Mouse (Mus musculus) midbrain, embryonic 13.5 days (tissue): ENCODE measurements at regions not wholly inside any gene's neighbourhood (a gene's known extent, or its start where the extent isn't known, plus 50 kb on each side); places are given as distances from the start of the nearest gene placed in this dataset.
A peak's percentile ranks its signal among the peaks of the same experiment; 100 is the strongest.

Source experiments
- ATAC-seq: fragments of 200-750 bp; cut with Nextera tagmentation; 2 replicates; pipeline ENCODE4 v1.8.0; 2017; ENCODE audit warnings: mild to moderate bottlenecking, moderate TSS enrichment, moderate library complexity
- H3K27ac ChIP-seq: fragments of 300-500 bp; sonication (generic); 2 replicates; pipeline ENCODE4 v1.5.1; 2015; ENCODE audit warnings: inconsistent platforms, mild to moderate bottlenecking, moderate library complexity
- H3K27me3 ChIP-seq: fragments of 300-500 bp; sonication (generic); 2 replicates; pipeline ENCODE4 v1.6.1; 2015; ENCODE audit warnings: mild to moderate bottlenecking, inconsistent platforms
- H3K36me3 ChIP-seq: fragments of 300-500 bp; sonication (generic); 2 replicates; pipeline ENCODE4 v1.6.1; 2015; ENCODE audit warnings: mild to moderate bottlenecking, inconsistent platforms
- H3K4me1 ChIP-seq: fragments of 300-500 bp; sonication (generic); replicated peaks from 2 replicates; pipeline ENCODE4 v1.6.1; 2015; ENCODE audit warnings: inconsistent platforms
- H3K4me2 ChIP-seq: fragments of 300-500 bp; sonication (generic); replicated peaks from 2 replicates; pipeline ENCODE4 v1.6.1; 2015; ENCODE audit warnings: moderate library complexity, mild to moderate bottlenecking, inconsistent platforms
- H3K4me3 ChIP-seq: fragments of 300-500 bp; sonication (generic); replicated peaks from 2 replicates; pipeline ENCODE4 v1.5.1; 2015; ENCODE audit warnings: mild to moderate bottlenecking, inconsistent platforms
- H3K9ac ChIP-seq: fragments of 300-500 bp; sonication (generic); replicated peaks from 2 replicates; pipeline ENCODE4 v1.6.1; 2015; ENCODE audit warnings: mild to moderate bottlenecking, inconsistent platforms
- H3K9me3 ChIP-seq: fragments of 300-500 bp; sonication (generic); 2 replicates; pipeline ENCODE4 v1.6.1; 2016; ENCODE audit warnings: mild to moderate bottlenecking, inconsistent platforms
- WGBS: fragments of 180-500 bp; shearing (Covaris S2); methylation state at CpG from one replicate; pipeline ENCODE4 v1.1.7; 2015; 5-methylcytosine and 5-hydroxymethylcytosine counted together

- Histone ChIP-seq H3K9ac (no peak overlapping the region), H3K9me3 (no peaks in the 10 kb centered on the region), H3K4me3 (no peak overlapping the region), H3K27ac (no peak overlapping the region), H3K27me3 (no peaks in the 10 kb centered on the region), H3K36me3 (no peaks in the 10 kb centered on the region), H3K4me2 (no peak overlapping the region), H3K4me1 (no peaks in the 10 kb centered on the region)
- WGBS: 53% methylated on average over 5 of the region's 5 CpGs
- no peak for ATAC-seq
These were observed 66.3 kb downstream of the Fam50b start for GRCm38 (mm10) chr13:34800906-34801305.

- 49% methylated on average over 9 of the region's 9 CpGs for WGBS
- no peaks in the 10 kb centered on the region for H3K36me3 ChIP-seq
- no peak overlapping the region for H3K4me2 ChIP-seq
- no peaks in the 10 kb centered on the region for H3K9me3 ChIP-seq
- no peak overlapping the region for H3K9ac ChIP-seq
- peaks cover 9% of the 10 kb centered on the region for H3K4me1 ChIP-seq
- ATAC-seq: peak; percentile 78
- no peaks in the 10 kb centered on the region for H3K27me3 ChIP-seq
- peak overlapping the region; percentile 61 for H3K27ac ChIP-seq
- no peak overlapping the region for H3K4me3 ChIP-seq
These were observed 68.5 kb upstream of the Prpf4b start for GRCm38 (mm10) chr13:34806532-34807092.

- no peak for ATAC-seq
- Histone ChIP-seq H3K4me3 (no peak overlapping the region), H3K36me3 (no peaks in the 10 kb centered on the region), H3K27ac (no peak overlapping the region), H3K9me3 (peaks cover 6% of the 10 kb centered on the region; the same call in 1 of the 2 replicates), H3K4me1 (peaks cover 15% of the 10 kb centered on the region), H3K27me3 (no peaks in the 10 kb centered on the region), H3K9ac (no peak overlapping the region), H3K4me2 (no peak overlapping the region)
- 91% methylated on average over 1 of the region's 1 CpGs for whole genome bisulfite sequencing
These were observed 65.6 kb upstream of the Prpf4b start for GRCm38 (mm10) chr13:34809536-34809935.

GRCm38 (mm10) chr13:34814161-34815056 is 60.7 kb upstream of the Prpf4b start:
- no peak overlapping the region for H3K4me3 ChIP-seq
- H3K27me3 ChIP-seq: no peaks in the 10 kb centered on the region
- ATAC-seq: peak; percentile 95
- H3K4me2 ChIP-seq: peak overlapping the region; percentile 40
- H3K9me3 ChIP-seq: peaks cover 6% of the 10 kb centered on the region; the same call in 1 of the 2 replicates
- peaks cover 24% of the 10 kb centered on the region for H3K4me1 ChIP-seq
- peak overlapping the region; percentile 39 for H3K9ac ChIP-seq
- 8% methylated on average over 18 of the region's 18 CpGs for WGBS
- no peaks in the 10 kb centered on the region for H3K36me3 ChIP-seq
- H3K27ac ChIP-seq: peak overlapping the region; percentile 91

DNA sequence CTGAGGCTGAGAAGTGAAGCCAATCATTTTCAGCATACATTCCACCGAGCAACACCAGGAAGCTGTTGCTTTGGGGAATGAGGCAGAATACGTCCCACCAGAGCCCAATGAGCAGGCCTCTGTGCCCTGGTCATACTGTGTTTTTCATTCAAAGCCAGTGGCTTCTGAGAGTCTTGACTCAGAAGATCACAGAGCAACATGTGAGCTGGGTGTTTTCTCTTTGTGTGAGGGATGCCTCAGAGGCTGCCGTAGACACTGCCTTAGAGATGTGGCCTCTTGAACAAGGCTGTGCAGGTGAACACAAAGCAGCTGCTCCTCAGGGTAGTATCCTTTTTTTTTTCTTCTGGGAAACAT is 60.1 kb upstream of the Prpf4b start:
- peak overlapping the region; percentile 30; the same call in 1 of the 2 replicates for H3K9ac ChIP-seq

GRCm38 (mm10) chr13:34818211-34818610 is 56.9 kb upstream of the Prpf4b start:
- ATAC-seq: no peak
- H3K9me3 ChIP-seq: no peaks in the 10 kb centered on the region; the same call in 1 of the 2 replicates
- H3K36me3 ChIP-seq: no peaks in the 10 kb centered on the region
- H3K27ac ChIP-seq: no peak overlapping the region
- H3K4me3 ChIP-seq: no peak overlapping the region
- 93% methylated on average over 5 of the region's 5 CpGs for WGBS
- no peak overlapping the region for H3K4me2 ChIP-seq
- H3K4me1 ChIP-seq: peaks cover 24% of the 10 kb centered on the region
- no peak overlapping the region for H3K9ac ChIP-seq
- no peaks in the 10 kb centered on the region for H3K27me3 ChIP-seq

More for the DNA sequence above, 60.1 kb upstream of the Prpf4b start:
- Histone ChIP-seq H3K9me3 (peaks cover 6% of the 10 kb centered on the region; the same call in 1 of the 2 replicates), H3K4me1 (peaks cover 24% of the 10 kb centered on the region), H3K36me3 (no peaks in the 10 kb centered on the region), H3K27me3 (no peaks in the 10 kb centered on the region), H3K27ac (peak overlapping the region; percentile 91), H3K4me3 (no peak overlapping the region), H3K4me2 (peak overlapping the region; percentile 40)
- 8% methylated on average over 3 of the region's 3 CpGs for WGBS
- no peak for ATAC-seq

DNA sequence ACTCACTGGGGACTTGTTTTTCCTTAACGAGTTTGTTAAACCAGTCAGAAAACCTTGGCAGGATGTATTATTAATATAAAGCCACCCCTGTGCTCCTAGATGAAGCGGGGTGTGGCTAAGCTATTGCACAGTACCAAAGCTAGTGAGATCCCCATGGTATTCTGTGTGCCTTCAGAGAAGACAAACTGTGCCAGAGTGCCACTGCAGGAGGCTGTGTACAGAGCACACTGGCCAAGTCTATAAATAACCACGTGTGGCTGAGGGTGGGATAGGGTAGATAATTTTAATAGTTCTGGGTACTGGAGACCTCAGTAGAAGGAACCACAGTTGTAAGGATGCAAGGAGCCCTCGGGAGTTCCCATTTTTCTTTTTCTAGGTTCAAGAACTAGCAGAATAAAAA is 54.7 kb upstream of the Prpf4b start:
- H3K36me3 ChIP-seq: no peaks in the 10 kb centered on the region
- WGBS: 68% methylated on average over 4 of the region's 4 CpGs
- H3K9me3 ChIP-seq: no peaks in the 10 kb centered on the region
- no peaks in the 10 kb centered on the region for H3K27me3 ChIP-seq
- no peak overlapping the region for H3K27ac ChIP-seq
- no peak overlapping the region for H3K4me2 ChIP-seq
- H3K4me3 ChIP-seq: no peak overlapping the region
- ATAC-seq: no peak
- peaks cover 10% of the 10 kb centered on the region for H3K4me1 ChIP-seq
- no peak overlapping the region for H3K9ac ChIP-seq

GRCm38 (mm10) chr13:34821946-34822345 is 53.2 kb upstream of the Prpf4b start:
- no peak for ATAC-seq
- H3K4me3 ChIP-seq: no peak overlapping the region
- H3K4me1 ChIP-seq: peaks cover 4% of the 10 kb centered on the region
- H3K36me3 ChIP-seq: no peaks in the 10 kb centered on the region
- WGBS: 96% methylated on average over 3 of the region's 3 CpGs
- H3K9ac ChIP-seq: no peak overlapping the region
- no peaks in the 10 kb centered on the region for H3K9me3 ChIP-seq
- no peak overlapping the region for H3K27ac ChIP-seq
- no peaks in the 10 kb centered on the region for H3K27me3 ChIP-seq
- H3K4me2 ChIP-seq: no peak overlapping the region

- no peak for ATAC-seq
- no peak overlapping the region for H3K27ac ChIP-seq
- H3K9me3 ChIP-seq: no peaks in the 10 kb centered on the region
- WGBS: 88% methylated on average over 1 of the region's 1 CpGs
- H3K4me2 ChIP-seq: no peak overlapping the region
- H3K36me3 ChIP-seq: no peaks in the 10 kb centered on the region
- H3K27me3 ChIP-seq: no peaks in the 10 kb centered on the region
- H3K9ac ChIP-seq: no peak overlapping the region
- H3K4me3 ChIP-seq: no peak overlapping the region
- H3K4me1 ChIP-seq: peaks cover 23% of the 10 kb centered on the region
These were observed 50.9 kb upstream of the Prpf4b start for GRCm38 (mm10) chr13:34824157-34824556.
